9 mouse cellular contexts compared by ENCODE assay signal in genomic region chr10:45334925-45335324, GRCm38 (mm10). TPM values are rescaled to one million over a fixed set of nuclear protein-coding genes. Genes with fewer than 3 reads are reported as not detected.
DNase-seq lines count a peak whose midpoint lies in the region; ATAC-seq and TF ChIP-seq lines count a peak whose summit lies in the region.
"Had no signal": no experiment of that assay in that cellular context is flagged by ENCODE, and none has a peak within 500 bp of the region (broad histone marks: within the 10 kb centered on the region; RNA-seq: fewer than 3 reads in every experiment).

No protein-coding gene starts in this region.

- peaks cover 47% of the 10 kb centered on the region for H3K27me3 ChIP-seq in E14TG2a.4 (ENCODE audit: insufficient read depth, low read length)
- H3K27me3 ChIP-seq in hindbrain, embryonic 10.5 days (ENCODE audit: insufficient read depth, poor library complexity, severe bottlenecking): peaks cover 39% of the 10 kb centered on the region
- peaks cover 37% of the 10 kb centered on the region for H3K27me3 ChIP-seq in liver, embryonic 16.5 days (ENCODE audit: control insufficient read depth, insufficient read depth, low read depth, low read length)

- no peak overlapping the region for H3K9ac ChIP-seq in liver, embryonic 16.5 days (ENCODE audit: low read depth, low read length)

- no peaks in the 10 kb centered on the region for H3K36me3 ChIP-seq in E14TG2a.4 (ENCODE audit: insufficient read depth, low read length)
- H3K36me3 ChIP-seq in hindbrain, embryonic 10.5 days: no peaks in the 10 kb centered on the region
- H3K36me3 ChIP-seq in liver, embryonic 16.5 days (ENCODE audit: control insufficient read depth, insufficient read depth): no peaks in the 10 kb centered on the region

- WGBS in hindbrain, embryonic 10.5 days: 25% methylated on average over 7 of the region's 7 CpGs
- WGBS in liver, embryonic 16.5 days (ENCODE audit: insufficient replicate concordance): 27% methylated on average over 7 of the region's 7 CpGs

- H3K9me3 ChIP-seq in E14TG2a.4 (ENCODE audit: low read length): no peaks in the 10 kb centered on the region
- no peaks in the 10 kb centered on the region for H3K9me3 ChIP-seq in hindbrain, embryonic 10.5 days
- H3K9me3 ChIP-seq in liver, embryonic 16.5 days (replicated peaks; ENCODE audit: control insufficient read depth, low read length): no peaks in the 10 kb centered on the region

- no peak overlapping the region for H3K27ac ChIP-seq in hindbrain, embryonic 10.5 days
- H3K27ac ChIP-seq in liver, embryonic 16.5 days (ENCODE audit: low read length): no peak overlapping the region

- DNase-seq in embryo, embryonic 11 days: peak; percentile 9
- no peak for DNase-seq in embryo, embryonic 10 days (ENCODE audit: low spot score)
- DNase-seq in hindbrain, embryonic 10.5 days (ENCODE audit: low spot score): peak; percentile 10
- no peak for DNase-seq in adipocyte (ENCODE audit: low spot score)
- no peak for DNase-seq in gastrocnemius, postnatal 10 days
- no peak for DNase-seq in urinary bladder, adult 2 months (ENCODE audit: low spot score)

- peak overlapping the region; percentile 65; the same call in 1 of the 2 replicates for H3K4me2 ChIP-seq in liver, embryonic 16.5 days (ENCODE audit: low read depth, low read length)

- no peak for TF ChIP-seq CTCF in E14TG2a.4 (conservative IDR thresholded peaks at IDR 0.05; ENCODE audit: low read length)

- peak overlapping the region; percentile 87 for H3K4me3 ChIP-seq in E14TG2a.4 (replicated peaks; ENCODE audit: low read length)
- H3K4me3 ChIP-seq in hindbrain, embryonic 10.5 days: peak overlapping the region; percentile 78
- no peak overlapping the region; the same call in 1 of the 2 replicates for H3K4me3 ChIP-seq in liver, embryonic 16.5 days (ENCODE audit: low read depth, low read length)

- no peak for ATAC-seq in liver, embryonic 16.5 days (ENCODE audit: low read depth)
- ATAC-seq: activated CD4-positive, CD25-positive, alpha-beta regulatory T cell, adult 4 months had no signal

- H3K4me1 ChIP-seq in E14TG2a.4 (replicated peaks; ENCODE audit: low read depth, low read length): peaks cover 9% of the 10 kb centered on the region
- peaks cover 3% of the 10 kb centered on the region; the same call in 1 of the 2 replicates for H3K4me1 ChIP-seq in hindbrain, embryonic 10.5 days (replicated peaks)
- no peaks in the 10 kb centered on the region for H3K4me1 ChIP-seq in liver, embryonic 16.5 days (ENCODE audit: control insufficient read depth, low read depth, low read length)

RNA-seq across cellular contexts. Expression of gene Bves, which starts 0.6 kb away (rescaled TPM):
- 1.8 and 2.5 TPM in 2 replicates for polyA plus RNA-seq in hindbrain, embryonic 10.5 days (2016; fragmentation: Nextera tagmentation; extraction: Ambion mirVana)
- 0.15 and 0.26 TPM in 2 replicates for polyA plus RNA-seq in liver, embryonic 16.5 days (2015; fragmentation: Nextera tagmentation; extraction: Ambion mirVana)
- total RNA-seq in gastrocnemius, postnatal 10 days (2021): 10 to 100 TPM; 34.0 to 41.2 TPM
- 53.7 and 57.4 TPM in 2 replicates for polyA plus RNA-seq in urinary bladder, adult 2 months (2012; rRNA removed)
- polyA plus RNA-seq: activated CD4-positive, CD25-positive, alpha-beta regulatory T cell, adult 4 months had no signal

Comparison
In these comparisons a context has a peak if more than half of its experiments do, and no peak if none do; other contexts are left out.
1. DNase-seq: peak in embryo, embryonic 11 days (single experiment) and hindbrain, embryonic 10.5 days (single experiment); none in embryo, embryonic 10 days (single experiment), adipocyte (single experiment), gastrocnemius, postnatal 10 days (single experiment) and urinary bladder, adult 2 months (single experiment).
2. RNA of gene Bves, which starts 0.6 kb away (polyA plus RNA-seq): 53.7 to 57.4 TPM in urinary bladder, adult 2 months; 1.8 to 2.5 TPM in hindbrain, embryonic 10.5 days and 0.15 to 0.26 TPM in liver, embryonic 16.5 days; every median in the first group is over 10 times any median in the second.